Mouse (Mus musculus) testis, adult 2 months (tissue): ENCODE measurements around the gene Mag. TPM values are rescaled to one million over a fixed set of nuclear protein-coding genes. Genes with fewer than 3 reads are reported as not detected.
"Not testable (repeated sequence)": the region's sequence is repeated elsewhere in the genome, so short reads cannot be mapped to it uniquely, and the experiment has no call there.

Experiments
- H3K27ac ChIP-seq: fragments of 200-500 bp; 2 replicates; pipeline ENCODE4 v1.5.1; 2012; ENCODE audit warnings: low read depth, low read length; ENCODE audit not compliant: control insufficient read depth, insufficient read depth
- H3K27me3 ChIP-seq: fragments of 200-500 bp; 2 replicates; pipeline ENCODE4 v1.6.1; 2012; ENCODE audit warnings: mild to moderate bottlenecking, low read length, moderate library complexity; ENCODE audit not compliant: control insufficient read depth, insufficient read depth
- H3K36me3 ChIP-seq: fragments of 200-500 bp; 2 replicates; pipeline ENCODE4 v1.6.1; 2012; ENCODE audit warnings: mild to moderate bottlenecking, low read length; ENCODE audit not compliant: control insufficient read depth, insufficient read depth
- H3K4me1 ChIP-seq: fragments of 200-500 bp; 2 replicates; pipeline ENCODE4 v1.6.1; 2012; ENCODE audit warnings: low read length; ENCODE audit not compliant: control insufficient read depth, insufficient read depth
- H3K4me3 ChIP-seq: fragments of 200-500 bp; 2 replicates; pipeline ENCODE4 v1.5.1; 2012; ENCODE audit warnings: low read depth, mild to moderate bottlenecking, low read length, moderate library complexity, mixed read lengths; ENCODE audit not compliant: control insufficient read depth
- CTCF ChIP-seq: fragments of 200-500 bp; IDR thresholded peaks from 2 replicates; pipeline ENCODE4 v1.5.1; 2012; ENCODE audit warnings: low read depth, mild to moderate bottlenecking, inconsistent platforms, low read length, moderate library complexity; ENCODE audit not compliant: control insufficient read depth, insufficient read depth, insufficient replicate concordance
- POLR2A ChIP-seq: fragments of 200-500 bp; IDR thresholded peaks from 2 replicates; pipeline ENCODE4 v1.6.1; 2012; ENCODE audit warnings: low read depth, mild to moderate bottlenecking, inconsistent platforms, low read length, moderate library complexity; ENCODE audit not compliant: control insufficient read depth
- polyA plus RNA-seq: library from polyadenylated mRNA; depleted of rRNA; stranded (reverse); fragments of >200 nt; gene quantifications from 2 replicates; pipeline ENCODE4 v1.2.3, GENCODE M21; 2012

Gene Mag
- polyA plus RNA-seq, 1 experiment, result 18.2 TPM

GRCm38 (mm10) chr7:30952441-30953265 lies 38.0 kb upstream of the Mag start:
- Histone ChIP-seq H3K4me3 (no peak overlapping the region), H3K36me3 (no peaks in the 10 kb centered on the region), H3K4me1 (no peaks in the 10 kb centered on the region; the same call in 1 of the 2 replicates), H3K27ac (no peak overlapping the region), H3K27me3 (no peaks in the 10 kb centered on the region)
- TF ChIP-seq POLR2A (no peak), CTCF (no peak)

- H3K27ac ChIP-seq, H3K4me1 ChIP-seq, H3K36me3 ChIP-seq, H3K4me3 ChIP-seq, H3K27me3 ChIP-seq: not testable (repeated sequence)
These were observed 35.2 kb upstream of the Mag start for GRCm38 (mm10) chr7:30949902-30950301.

GRCm38 (mm10) chr7:30945876-30946275 lies 31.2 kb upstream of the Mag start:
- no peaks in the 10 kb centered on the region for H3K36me3 ChIP-seq
- TF ChIP-seq CTCF (no peak), POLR2A (no peak)

GRCm38 (mm10) chr7:30945466-30945865 lies 30.8 kb upstream of the Mag start:
- H3K4me3 ChIP-seq, H3K27ac ChIP-seq, H3K36me3 ChIP-seq, H3K27me3 ChIP-seq, H3K4me1 ChIP-seq: not testable (repeated sequence)

More at GRCm38 (mm10) chr7:30945876-30946275, 31.2 kb upstream of the Mag start:
- no peaks in the 10 kb centered on the region for H3K4me1 ChIP-seq
- no peak overlapping the region for H3K27ac ChIP-seq
- no peaks in the 10 kb centered on the region for H3K27me3 ChIP-seq
- H3K4me3 ChIP-seq, result no peak overlapping the region

- H3K36me3 ChIP-seq, H3K27me3 ChIP-seq, H3K27ac ChIP-seq, H3K4me1 ChIP-seq, H3K4me3 ChIP-seq: not testable (repeated sequence)
These were observed 30.0 kb upstream of the Mag start for GRCm38 (mm10) chr7:30944706-30945105.

DNA sequence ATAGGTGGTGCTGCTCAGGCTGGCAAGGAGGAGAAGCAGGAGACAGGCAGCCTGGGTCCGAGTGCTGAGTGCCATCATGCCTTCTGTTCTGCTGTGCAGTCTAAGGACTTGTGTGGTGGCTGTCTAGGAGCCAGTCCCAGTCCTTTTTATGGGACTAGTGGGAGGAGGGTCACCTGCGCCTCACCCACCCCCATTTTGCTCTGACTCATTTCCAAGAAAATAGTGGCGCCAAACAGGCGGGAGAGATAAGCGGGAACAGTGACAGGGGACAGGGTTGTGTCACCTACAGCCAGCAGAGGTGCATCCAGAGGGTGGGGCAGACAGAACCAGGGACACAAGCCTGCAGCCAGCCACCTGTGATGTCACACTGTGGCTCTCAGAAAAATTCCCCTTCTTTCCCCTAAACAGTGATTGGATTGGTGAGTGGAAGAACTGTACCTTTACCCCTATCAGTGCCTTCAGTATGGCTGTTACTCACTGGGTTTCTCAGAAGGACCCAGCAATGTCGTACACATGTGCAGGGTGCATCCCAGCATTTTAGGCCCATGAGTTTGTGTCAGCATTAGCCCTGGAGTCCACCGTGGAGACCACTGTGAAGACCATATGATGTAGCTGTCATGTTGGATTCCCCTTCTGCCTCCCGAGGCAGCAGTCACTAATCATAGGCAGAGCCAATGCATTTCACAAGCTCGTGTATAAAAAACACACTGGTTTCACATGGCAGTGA lies 29.4 kb upstream of the Mag start, which contains the start of gene Hamp:
Gene Hamp (minus strand): TSS at position 124 of the 727 bp plus-strand sequence.
- Histone ChIP-seq H3K27me3 (no peaks in the 10 kb centered on the region), H3K4me3 (no peak within 1 kb of the TSS), H3K4me1 (no peaks in the 10 kb centered on the region), H3K36me3 (no peaks in the 10 kb centered on the region), H3K27ac (no peak within 1 kb of the TSS)
- TF ChIP-seq CTCF (no peak), POLR2A (no peak)

DNA sequence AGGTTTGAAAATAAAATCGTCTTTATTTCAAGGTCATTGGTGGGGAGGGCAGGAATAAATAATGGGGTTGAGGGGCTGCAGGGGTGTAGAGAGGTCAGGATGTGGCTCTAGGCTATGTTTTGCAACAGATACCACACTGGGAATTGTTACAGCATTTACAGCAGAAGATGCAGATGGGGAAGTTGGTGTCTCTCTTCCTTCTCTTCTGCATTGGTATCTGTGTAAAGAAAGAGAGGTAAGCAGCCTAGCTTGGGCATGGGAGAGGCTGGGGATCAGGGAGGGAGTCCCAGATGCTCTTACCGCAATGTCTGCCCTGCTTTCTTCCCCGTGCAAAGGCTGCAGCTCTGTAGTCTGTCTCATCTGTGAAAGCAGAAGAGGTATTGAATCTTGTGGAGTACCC lies 27.7 kb upstream of the Mag start:
- not testable (repeated sequence) for H3K27ac ChIP-seq, H3K4me1 ChIP-seq, H3K4me3 ChIP-seq, H3K27me3 ChIP-seq, H3K36me3 ChIP-seq

DNA sequence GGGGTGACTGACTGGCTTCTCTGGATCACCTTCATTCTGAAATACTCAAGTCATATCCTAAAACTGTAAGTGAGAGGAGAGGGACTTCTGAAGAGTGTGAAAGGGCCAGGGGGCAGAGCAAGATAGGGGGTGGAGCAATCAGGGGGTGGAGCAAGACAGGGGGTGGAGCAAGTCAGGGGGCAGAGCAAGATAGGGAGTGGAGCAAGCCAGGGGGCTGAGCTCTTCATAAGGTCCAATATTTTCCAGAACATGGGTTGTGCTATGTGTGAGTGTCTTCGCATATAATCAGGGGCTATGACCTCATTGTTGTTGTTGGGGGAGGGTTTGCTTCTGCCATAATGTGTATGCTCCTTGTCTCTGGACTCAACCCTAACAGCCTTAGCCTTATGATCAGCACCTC lies 25.4 kb upstream of the Mag start:
- H3K27ac ChIP-seq, H3K4me3 ChIP-seq: not testable (repeated sequence)

DNA sequence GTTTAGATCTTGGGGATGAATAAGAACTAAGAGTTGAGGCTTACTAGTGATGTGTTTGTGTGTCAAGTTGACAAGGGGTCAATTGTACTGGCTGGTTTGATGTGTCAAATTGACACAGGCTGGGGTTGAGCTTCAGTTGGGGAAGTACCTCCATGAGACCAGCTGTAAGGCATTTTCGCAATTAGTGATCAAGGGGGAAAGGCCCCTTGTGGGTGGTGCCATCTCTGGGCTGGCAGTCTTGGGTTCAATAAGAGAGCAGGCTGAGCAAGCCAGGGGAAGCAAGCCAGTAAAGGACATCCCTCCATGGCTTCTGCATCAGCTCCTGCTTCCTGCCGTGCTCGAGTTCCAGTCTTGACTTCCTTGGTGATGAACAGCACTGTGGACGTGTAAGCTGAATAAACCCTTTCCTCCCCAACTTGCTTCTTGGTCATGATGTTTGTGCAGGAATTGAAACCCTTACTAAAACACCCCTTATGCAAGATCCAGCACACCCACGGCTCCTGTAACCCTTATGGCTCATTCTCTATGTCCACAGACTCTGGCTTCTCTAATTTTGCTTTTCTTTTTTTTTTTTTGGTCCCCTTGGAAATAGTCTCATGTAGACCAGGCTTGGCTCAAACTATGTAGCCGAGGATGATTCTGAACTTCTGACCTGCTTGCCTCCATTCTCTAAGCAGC lies 20.9 kb upstream of the Mag start:
- not testable (repeated sequence) for H3K27me3 ChIP-seq, H3K27ac ChIP-seq, H3K4me3 ChIP-seq, H3K4me1 ChIP-seq, H3K36me3 ChIP-seq

More for the DNA sequence above, 25.4 kb upstream of the Mag start:
- not testable (repeated sequence) for H3K4me1 ChIP-seq, H3K36me3 ChIP-seq, H3K27me3 ChIP-seq

DNA sequence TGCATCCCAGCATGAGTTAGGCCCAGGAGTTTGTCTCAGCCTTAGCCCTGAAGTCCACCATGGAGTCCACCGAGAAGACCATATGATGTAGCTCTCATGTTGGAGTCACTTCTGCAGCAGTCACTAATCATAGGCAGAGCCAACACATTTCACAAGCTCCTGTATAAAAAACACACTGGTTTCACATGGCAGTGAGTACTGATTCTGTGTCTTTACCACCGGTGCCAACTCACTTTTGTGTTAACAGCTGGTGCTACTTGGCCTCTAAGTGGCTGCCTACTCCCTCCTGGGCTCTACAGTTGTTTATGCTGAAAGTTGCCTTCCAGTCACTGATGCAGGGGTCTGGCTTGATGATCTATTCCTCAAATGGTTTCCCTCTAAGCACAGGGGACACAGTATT lies 9.9 kb upstream of the Mag start, which contains the start of gene Hamp2:
Gene Hamp2 (minus strand): TSS at position 101 of the 400 bp plus-strand sequence.
- H3K27ac ChIP-seq, result not testable (repeated sequence)

More for the DNA sequence above, 9.9 kb upstream of the Mag start, which contains the start of gene Hamp2:
- not testable (repeated sequence) for H3K36me3 ChIP-seq, H3K4me3 ChIP-seq, H3K4me1 ChIP-seq, H3K27me3 ChIP-seq
